Mouse (Mus musculus): ENCODE results near the gene Krtap19-4.

The Krtap19-4 gene

DNA sequence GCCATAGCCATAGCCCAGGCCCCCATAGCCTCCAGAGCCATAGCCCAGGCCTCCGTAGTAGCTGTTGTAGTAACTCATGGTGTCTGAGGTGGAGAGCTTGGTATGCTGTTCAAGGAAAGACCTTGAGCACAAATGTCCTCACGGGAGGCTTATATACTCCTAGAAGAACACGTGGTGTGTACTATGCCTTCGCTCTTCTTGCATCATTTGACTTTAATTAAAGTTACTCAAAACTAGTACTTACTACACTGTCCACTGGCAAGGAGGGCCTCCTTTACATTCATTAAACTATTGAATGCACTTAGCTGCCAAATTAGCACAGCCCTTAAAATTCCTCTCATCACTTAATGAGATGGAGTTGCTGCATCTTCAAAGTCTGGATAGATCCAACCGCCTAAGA is at the start of gene Krtap19-4:
TSS of gene Krtap19-4 (minus strand) at position 101 of the 400 bp plus-strand sequence.
- DNase-seq (ENCODE audit: low spot score): no peak

DNA sequence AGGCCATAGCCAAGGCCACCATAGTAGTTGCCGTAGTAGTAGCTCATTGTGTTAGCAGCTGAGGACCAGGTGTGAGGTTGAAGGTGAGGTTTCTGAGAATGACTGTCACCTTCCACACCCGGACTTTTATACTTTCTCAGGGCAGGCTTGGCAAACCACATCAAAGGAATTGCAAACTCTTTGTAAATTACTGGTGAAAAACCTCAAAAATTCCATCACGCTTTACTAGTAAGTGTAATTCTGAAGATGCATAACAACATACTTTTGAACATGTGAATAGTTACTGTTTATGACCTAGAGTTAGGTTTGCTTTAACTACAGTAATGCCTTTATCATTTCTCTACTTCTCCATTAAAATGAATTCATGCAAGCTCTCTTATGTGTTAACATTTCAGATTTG is 47.3 kb upstream of the Krtap19-4 start, which contains the start of gene Krtap19-9b:
TSS of gene Krtap19-9b (minus strand) at position 101 of the 400 bp plus-strand sequence.
- no peak for DNase-seq (ENCODE audit: low spot score)

- DNase-seq (ENCODE audit: low spot score): no peak
These were observed 11.5 kb upstream of the Krtap19-4 start, which contains the start of gene Krtap19-5 for GRCm38 (mm10) chr16:88896357-88896756. Krtap19-5 (minus strand) TSS chr16:88896457.

GRCm38 (mm10) chr16:88886870-88887269 is 2.0 kb upstream of the Krtap19-4 start:
- no peak for DNase-seq (ENCODE audit: low spot score)

GRCm38 (mm10) chr16:88877938-88878337 is 7.0 kb downstream of the Krtap19-4 start, which contains the start of gene Krtap19-3:
Krtap19-3 (minus strand) TSS chr16:88878038.
- no peak for DNase-seq (ENCODE audit: low spot score)

DNA sequence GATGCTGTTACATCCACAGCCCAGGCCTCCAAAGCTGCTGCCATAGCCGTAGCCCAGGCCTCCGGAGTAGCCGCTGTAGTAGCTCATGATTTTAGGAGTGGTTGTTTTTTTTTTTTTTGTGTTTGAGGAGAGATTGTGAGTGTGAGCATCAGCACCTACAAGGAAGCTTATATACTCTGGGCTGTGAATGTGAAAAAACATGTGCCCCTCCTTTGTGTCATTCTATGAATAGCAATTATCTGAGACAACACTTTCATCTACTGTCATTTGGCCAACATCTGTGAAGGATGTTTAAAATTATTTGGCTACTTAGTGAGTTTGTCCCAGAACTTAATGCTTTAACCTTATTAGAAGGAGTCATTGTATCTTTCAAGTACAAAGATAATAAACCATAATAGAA is 10.7 kb downstream of the Krtap19-4 start, which contains the start of gene Krtap19-2:
TSS of gene Krtap19-2 (minus strand) at position 101 of the 400 bp plus-strand sequence.
- no peak for DNase-seq (ENCODE audit: low spot score)

DNA sequence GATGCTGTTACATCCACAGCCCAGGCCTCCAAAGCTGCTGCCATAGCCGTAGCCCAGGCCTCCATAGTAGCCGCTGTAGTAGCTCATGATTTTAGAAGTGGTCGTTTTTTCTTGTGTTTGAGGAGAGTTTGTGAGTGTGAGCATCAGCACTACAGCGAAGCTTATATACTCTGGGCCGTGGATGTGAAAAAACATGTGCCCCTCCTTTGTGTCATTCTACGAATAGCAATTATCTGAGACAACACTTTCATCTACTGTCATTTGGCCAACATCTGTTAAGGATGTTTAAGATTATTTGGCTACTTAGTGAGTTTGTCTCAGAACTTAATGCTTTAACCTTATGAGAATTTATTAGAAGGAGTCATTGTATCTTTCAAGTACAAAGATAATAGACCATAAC is 15.6 kb downstream of the Krtap19-4 start, which contains the start of gene Krtap19-1:
TSS of gene Krtap19-1 (minus strand) at position 101 of the 400 bp plus-strand sequence.
- DNase-seq (ENCODE audit: low spot score): no peak

- DNase-seq (ENCODE audit: low spot score): no peak
These were observed 19.9 kb downstream of the Krtap19-4 start for GRCm38 (mm10) chr16:88864887-88865407.

DNA sequence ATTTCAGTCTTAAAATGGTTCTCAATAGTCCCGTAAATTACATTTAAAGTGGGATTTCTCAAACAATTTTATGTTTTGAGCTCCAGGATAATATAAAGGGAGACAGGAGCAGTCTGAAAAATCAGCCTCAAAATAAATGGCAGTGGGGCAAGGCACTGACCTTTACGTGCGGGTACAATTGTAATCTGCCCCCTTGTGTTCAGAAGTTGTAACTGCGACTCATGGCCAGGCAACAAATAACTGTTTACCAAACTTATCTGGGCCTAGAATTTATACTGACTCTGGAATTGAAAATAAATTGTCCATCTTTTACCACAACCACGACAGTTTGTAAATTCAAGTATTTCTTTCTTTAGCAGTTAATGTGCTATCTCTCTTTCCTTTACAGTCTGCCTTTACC is 33.4 kb downstream of the Krtap19-4 start:
- no peak for DNase-seq (ENCODE audit: low spot score)

GRCm38 (mm10) chr16:88848558-88848957 is 36.3 kb downstream of the Krtap19-4 start:
- no peak for DNase-seq (ENCODE audit: low spot score)

GRCm38 (mm10) chr16:88847363-88847762 is 37.5 kb downstream of the Krtap19-4 start:
- DNase-seq (ENCODE audit: low spot score): no peak
